Mouse (Mus musculus) gastrocnemius, adult 8-10 months (tissue): ENCODE data around the gene Ccnd2. TPM values are rescaled to one million over a fixed set of nuclear protein-coding genes. Genes with fewer than 3 reads are reported as not detected.

Experiments
- DNase-seq, 2 experiments: peaks; one replicate each; pipeline ENCODE4 v3.0.0; 2022; ENCODE audit warnings: low spot score in 2 of 2
- total RNA-seq, 4 experiments: library from RNA; stranded (reverse); gene quantifications; 2 replicates each; pipeline ENCODE4 v1.2.4; 2022

Gene Ccnd2
- total RNA-seq, 4 experiments from 2014 or later: 5.0 to 16.2 (median 9.6) TPM

DNA sequence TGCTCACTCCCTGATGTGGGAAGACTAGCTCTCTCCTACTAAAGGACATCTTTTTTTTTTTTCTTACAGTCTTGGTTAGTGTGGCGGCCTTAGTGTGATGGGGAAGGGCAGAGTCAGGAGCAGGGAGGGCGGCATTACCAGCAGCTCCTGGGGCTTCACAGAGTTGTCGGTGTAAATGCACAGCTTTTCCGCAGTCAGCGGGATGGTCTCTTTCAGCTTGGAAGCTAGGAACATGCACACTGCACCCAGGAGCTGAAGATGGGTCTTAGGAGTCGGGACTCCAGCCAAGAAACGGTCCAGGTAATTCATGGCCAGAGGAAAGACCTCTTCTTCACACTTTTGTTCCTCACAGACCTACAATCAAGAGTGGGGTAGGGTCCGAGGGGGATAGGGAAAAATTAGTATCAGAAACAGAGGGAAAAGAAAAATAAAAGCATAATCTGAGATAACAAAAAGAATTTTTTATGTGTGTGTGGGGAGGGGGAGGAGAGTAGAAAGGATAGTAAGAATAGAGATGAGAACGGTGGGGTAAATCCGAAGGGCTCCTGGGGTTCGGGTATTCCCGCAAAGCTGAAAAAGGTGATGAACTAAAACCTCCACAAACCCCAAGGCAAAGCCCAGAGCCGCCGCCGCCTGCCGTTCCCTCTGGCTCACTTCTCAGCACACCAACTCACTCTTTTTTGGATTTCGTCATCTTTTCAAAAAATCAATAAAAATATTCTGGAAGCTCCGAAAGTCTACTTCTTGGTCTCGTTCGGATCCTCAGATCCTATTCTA is 3.3 kb downstream of the Ccnd2 start:
- DNase-seq: no peak

DNA sequence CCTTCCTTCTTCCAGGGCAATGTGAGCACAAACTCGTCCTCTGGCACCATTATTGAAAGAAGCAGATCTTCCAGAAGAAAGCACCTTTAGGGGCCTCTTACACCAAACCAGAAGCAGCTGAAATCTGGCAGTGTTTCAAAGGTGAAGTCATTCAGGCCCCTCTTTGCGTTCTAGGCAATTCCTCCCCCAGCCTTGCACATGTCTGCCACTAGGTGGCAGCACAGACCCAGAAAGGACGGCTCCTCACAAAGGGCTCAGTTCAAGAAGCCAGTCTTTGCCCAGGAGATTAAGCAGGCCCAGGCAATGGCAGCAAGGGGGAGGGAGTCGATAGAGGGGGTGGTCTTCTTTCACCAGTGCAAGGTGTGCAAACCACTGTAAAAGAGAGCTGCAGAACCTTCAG is 4.3 kb downstream of the Ccnd2 start:
- peak; percentile 68 to 69 for DNase-seq

DNA sequence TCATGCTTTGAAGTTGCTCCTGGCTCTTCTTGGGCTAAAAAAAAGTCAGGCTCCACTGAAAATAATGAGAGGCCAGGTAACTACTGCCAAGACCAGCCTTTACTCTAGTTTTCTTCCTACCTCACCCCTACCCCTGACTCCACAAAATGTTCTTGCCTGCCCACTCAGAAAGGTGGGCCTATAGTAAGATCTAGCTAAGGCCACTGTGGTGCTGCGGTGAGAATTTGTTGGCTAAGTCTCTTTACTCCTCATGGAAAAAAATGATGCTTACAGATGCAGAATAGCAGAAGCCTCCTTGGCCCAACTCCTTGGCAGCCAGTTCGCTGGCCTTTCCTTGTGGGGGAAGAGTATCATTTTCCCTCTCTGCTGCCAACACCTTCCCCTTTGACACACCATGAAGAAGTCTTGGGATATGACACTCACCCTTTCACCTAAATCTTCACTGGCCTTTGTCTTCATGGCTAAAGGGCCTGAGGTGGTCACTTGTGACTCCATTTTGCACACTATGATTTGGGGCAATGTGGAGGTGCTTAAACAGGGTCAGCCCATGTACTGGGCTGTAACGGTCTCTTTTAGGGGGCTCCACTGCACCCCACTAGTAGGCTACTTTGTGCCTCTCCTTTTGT is 5.6 kb downstream of the Ccnd2 start:
- DNase-seq: no peak

DNA sequence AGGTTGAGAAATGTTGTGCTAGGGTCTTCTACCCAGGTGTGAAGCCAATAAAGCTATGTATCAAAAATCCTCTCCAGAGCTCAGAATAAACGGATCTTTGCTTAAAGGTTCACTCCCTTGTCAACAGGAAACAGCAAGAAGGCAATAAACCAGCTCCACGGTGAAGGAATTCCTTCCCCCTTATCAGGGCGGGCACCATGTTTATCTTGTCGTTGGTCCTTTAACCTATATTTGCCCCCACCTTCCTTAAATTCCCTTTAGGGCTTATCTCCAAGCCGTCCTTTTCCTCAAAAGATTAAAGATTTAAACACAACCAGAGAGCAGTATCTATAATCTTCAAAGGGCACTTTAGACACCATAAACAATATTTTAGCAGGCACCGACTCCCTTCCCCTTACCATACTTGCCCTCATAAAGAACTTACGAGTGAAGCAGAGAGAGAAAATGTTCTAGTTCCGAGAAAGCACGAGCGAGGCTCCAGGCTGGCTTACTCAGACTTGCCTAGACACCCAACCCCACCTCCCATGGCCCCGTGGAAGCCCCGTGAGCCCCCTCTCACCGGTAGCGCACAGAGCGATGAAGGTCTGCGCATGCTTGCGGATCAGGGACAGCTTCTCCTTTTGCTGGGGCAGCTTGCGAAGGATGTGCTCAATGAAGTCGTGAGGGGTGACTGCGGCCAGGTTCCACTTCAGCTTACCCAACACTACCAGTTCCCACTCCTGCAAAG is 6.4 kb downstream of the Ccnd2 start:
- DNase-seq: no peak

DNA sequence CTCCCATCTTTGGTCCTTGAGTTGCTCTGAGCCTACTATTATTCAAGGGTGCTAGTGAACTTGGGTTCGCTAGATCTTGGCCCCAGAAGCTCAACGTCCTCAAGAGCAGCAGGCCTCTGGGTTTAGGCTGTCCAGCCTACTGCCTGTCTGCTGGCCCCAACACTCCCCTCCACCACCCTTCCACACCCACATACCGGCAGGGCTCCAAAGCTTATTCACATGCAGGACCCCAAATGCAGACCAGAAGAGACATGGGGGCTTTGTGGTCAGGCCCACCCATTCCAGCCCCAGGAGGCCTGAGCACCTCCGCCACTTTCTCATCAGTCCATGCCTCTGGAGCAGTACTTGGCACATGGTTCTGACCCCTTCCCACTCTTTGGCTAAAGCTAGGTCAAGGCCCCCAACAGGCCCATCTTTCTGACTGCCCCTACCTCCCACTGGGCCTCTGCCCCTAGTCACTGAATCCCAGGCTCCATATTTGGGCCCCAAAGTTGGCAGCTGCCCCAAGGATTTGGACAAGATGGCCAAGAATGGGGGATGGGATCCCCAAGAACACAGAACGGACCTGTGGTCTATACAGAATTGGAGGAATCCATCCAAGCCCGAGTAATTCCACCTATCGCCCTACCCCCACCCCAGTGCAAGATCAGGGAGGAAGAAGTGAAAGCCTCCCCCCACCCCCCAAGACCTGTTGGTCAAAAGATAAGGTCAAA is 8.3 kb downstream of the Ccnd2 start:
- DNase-seq: no peak

DNA sequence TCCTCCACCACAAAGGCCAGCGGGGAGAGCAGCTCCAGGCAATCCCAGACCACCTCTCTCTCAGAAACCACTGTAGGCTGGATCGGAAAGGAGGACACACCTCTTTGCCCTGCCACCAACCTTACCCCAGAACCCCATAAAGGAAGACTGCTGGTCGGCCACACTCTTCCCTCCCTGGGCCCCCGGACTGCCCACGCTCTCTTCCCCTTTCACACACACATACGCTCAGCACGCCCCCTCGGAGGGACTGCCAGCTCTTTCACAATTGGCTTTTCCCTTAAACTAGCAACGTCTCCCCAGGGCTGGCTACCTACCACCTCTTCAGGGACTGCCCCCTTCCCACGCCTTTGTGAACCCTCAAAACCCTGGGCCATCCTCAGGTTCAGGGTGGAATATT is 8.9 kb downstream of the Ccnd2 start:
- DNase-seq: no peak

DNA sequence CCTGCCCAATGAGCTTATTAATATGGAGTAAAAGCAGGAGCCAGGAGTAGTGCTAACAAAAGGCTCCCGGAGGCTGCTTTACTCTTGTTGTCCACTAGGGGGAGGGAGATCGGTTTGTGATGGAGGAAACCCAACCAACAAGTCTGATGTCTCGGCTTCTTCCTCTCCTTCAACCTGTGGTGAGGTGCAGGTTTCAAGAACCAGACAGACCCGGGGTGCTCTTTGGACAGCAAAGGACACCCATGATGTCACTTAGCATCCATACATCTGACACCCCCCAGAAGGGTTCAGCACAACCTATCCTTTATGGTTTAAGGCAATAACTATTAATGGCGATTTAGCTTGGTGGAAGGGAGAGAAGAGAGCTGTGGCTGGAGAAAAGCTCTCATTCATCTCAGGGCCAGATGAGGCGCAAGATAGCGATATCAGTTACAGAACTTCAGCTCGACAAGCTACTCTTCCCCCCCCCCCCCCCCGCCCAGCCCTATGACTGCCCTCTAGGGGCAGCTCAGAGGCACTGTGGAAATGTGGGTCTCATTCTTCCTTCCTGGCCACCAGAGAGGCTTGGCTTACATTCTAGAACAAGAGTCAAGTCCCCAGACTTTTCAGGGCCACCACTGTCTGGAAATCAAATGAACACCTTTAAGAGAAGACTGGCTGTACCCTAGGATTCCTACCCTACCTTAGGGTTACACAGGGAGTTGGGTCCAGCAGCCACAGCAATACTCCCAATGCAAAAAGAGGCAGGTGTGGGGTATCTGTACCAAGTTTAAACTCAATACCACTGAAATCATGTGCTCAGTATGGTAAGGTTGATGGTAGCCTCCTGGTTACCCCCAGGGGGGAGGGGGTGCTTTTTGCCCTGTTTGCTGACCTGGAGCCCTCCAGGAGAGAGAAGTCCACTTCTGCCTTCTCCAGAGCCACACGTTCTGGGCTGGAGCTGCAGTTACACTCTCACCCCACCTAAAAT is 9.6 kb downstream of the Ccnd2 start:
- no peak for DNase-seq

DNA sequence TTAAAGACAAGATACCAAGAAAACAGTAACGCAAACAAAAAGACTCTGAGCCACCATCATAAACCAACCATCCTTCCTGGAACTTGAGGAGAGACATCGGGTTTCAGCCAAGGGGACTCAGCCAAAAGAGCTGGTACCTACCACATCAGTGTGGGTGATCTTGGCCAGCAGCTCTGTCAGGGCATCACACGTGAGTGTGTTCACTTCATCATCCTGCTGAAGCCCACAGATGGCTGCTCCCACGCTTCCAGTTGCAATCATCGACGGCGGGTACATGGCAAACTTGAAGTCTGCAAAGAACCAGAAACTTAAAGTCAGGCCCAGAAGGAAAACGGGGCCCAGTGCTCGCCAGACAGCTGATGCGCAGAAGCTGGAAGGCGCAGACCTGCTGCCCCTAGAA is 13.0 kb downstream of the Ccnd2 start:
- no peak for DNase-seq

DNA sequence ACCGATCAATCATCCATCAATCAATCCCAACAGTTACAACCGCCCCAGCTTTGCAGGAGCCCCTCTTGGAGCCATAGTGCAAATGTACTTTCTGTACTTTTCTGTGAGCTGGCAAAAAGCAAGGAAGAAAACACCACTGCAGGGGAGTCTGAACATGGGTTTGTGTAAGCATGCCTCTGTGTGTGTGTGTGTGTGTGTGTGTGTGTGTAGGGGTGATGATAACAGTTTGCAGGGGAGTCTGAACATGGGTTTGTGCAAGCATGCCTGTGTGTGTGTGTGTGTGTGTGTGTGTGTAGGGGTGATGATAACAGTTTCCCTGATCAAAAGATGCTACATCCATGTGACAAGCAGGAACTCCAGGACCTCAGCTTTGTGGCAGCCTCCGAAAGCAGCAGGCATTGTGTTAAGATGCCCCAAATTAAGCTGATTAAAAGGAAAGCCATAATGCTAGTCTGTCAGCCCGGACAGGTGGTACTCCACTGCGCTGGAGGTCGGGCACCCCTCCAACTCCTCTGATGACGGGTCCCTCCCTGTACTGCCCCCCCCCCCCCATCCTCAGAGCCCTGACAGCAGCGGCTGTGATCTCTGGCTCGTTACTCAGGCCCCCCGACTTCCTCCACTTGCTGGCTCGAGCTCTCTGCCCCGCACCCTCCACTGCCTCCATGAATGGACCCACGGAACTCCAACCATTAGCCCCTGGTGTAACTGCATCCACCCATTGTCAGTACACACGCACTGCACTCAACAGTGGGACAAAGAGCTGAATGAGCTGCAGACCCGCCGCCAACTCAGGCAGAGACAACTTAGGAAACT is 18.4 kb downstream of the Ccnd2 start:
- DNase-seq: no peak

DNA sequence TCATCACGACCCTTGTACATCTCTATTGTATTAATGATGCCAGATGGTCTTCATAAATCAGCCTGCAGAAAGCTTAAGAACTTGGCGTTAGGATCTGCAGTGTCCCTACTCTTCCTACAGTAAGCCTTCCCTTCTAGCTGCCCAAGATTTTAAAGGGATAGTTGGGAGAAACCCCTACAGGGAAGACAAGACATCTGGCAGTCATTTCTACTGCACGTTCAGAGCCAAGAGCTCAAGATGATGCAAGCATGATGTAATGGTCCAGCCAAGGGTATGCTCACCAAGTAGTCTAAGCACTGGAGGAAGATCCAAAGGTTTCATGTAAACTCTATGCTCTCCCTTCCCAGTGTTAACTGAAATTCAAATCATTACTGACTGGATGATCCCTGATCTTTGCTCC is 19.3 kb downstream of the Ccnd2 start:
- no peak for DNase-seq

DNA sequence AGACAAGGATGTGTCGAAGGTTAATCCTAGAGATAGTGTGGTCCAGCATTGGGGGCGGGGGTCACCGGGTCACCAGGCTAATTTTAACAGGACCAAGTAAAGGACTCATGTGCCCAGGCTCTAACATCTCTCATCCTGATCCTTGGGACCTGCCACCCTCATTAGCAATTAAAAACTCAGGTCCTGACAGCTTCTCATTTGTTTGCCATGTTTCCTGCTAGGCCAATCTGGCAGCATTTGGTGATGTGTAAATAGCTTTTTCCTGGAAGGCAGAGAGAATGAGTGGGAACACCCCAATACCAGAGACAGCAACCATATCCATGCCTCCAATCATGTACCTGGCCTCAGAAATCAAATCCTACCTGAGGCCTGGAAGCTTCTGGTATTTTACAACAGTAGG is 20.0 kb downstream of the Ccnd2 start:
- DNase-seq: no peak

DNA sequence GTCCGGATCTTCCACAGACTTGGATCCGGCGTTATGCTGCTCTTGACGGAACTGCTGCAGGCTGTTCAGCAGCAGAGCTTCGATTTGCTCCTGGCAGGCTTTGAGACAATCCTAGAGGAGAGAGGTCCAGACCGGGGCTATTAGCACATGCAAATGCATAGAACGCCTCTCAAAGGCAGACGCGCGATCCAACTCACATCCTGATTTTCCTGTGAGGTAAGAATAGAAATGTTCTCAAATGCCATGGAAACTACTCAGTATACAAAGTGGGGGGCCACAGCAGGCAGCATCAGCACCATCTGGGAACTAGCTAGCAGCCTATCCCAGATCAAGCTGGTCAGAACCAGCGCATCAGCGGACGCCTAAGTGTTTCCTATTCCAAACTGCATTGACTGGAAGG is 21.6 kb downstream of the Ccnd2 start:
- no peak for DNase-seq

DNA sequence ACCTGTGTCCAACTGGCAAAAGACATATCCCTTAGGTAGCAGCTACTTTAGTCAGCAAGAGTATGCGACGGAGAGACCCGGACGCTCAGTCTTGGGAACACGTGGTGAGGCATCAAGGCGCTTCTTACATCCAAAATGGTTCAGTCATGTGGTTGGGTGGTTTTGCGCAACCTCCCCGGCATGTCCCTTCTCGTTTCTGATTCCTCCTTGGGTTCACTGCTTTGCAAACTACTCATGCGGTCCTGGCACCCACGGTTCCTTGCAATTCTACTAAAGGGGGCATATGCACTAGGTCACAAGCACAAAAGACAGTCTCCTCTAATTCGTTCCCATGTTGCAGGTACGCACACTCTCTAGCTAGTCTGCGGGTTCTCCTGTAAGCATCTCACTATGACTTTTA is 22.3 kb downstream of the Ccnd2 start:
- no peak for DNase-seq

DNA sequence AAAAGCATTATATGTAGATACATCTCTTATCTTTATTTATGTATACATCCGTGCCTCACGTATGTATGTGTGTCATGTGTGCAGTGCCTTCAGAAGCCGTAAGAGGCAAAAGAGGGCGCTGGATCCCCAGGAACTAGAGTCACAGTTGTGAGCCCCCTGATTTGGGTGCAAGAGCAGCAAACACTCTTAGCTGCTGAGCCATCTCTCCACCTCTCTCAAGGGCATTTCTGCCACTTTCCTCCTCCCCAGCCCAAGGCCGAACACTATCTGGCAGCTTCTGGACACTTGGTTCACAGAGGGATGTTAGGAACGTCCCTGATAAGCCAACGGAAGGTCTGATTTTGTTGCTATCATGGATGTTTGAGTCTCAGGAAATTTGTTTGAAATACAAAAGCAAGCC is 28.5 kb downstream of the Ccnd2 start:
- DNase-seq: no peak

DNA sequence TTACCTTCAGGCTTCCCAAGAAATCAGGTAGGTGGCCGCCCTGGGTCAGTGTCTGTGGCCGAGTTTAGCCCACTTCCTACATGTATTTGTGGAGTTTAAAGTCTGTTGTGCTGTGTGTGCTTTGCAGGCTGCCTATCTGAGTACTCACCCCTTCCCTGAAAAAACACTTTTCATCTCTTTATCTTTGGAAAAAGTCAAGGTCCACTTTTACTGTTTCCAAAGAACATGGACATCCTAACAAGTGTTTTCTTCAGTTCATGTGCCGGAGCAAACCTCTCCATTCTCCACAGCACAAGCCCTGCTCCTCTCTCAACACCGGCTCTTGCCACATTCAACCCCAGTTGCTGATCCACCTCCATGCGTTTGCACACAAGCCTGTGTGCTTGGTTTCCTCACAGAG is 29.0 kb downstream of the Ccnd2 start:
- DNase-seq: no peak

DNA sequence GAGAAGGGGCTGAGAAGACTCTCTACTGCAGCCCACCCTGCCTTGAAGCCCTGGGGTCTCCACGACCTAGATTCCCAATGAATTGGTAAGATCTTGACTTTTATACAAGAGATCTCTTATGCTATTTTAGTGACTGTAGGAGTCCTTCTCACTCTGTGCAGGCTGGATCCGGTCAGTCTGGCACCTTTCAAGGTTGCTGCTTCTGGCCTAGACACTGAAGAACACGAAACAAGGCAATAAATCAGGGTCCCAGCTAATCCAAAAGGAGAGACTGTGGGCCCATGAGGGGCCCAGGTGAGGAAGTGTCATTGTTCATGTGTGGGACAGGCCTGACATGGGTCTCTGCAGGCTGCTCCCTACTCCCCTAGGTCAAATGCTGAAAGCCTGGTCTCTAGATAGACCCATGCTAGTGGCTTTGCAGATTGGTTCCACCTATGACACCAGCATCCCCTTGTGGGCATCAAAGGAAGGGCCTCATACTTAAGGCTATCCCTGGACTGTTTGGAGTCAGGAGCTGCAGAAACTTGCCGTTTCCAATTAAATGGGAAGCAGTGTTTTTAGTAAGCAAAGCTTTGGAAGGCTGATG is 29.7 kb downstream of the Ccnd2 start:
- no peak for DNase-seq

DNA sequence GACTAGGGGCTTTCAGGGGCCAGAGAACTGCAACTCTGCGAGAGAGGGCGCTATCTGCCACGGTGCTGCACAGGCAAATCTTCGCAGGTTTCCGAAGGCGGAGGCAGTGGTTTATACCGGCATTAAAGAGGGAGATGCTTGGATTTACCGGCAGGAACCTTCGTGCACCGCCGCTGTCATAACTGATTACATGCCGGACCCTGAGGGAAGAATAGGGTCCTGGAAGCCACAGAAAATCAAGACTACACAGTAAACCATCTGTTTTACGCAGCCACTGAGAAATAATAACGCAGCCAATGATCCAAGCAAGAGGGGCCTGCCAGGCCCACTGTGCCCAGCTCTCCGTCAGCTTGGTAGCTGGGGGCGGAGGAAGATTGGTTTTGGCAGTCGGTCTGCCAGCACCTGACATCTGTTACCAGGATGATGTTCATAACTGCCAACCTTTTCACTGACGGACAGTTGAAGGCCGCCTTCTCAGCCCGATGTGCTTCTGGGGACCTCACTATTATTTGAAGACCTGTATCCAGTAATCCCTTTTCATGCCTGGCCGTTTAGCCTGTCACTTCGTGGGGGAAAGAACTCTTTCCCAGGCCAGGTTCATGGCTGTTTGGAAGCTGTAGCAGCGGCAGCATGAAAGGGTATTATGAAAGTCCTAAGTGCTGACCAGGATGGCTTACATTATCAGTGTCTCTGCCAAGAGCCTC is 37.1 kb downstream of the Ccnd2 start:
- DNase-seq: no peak

DNA sequence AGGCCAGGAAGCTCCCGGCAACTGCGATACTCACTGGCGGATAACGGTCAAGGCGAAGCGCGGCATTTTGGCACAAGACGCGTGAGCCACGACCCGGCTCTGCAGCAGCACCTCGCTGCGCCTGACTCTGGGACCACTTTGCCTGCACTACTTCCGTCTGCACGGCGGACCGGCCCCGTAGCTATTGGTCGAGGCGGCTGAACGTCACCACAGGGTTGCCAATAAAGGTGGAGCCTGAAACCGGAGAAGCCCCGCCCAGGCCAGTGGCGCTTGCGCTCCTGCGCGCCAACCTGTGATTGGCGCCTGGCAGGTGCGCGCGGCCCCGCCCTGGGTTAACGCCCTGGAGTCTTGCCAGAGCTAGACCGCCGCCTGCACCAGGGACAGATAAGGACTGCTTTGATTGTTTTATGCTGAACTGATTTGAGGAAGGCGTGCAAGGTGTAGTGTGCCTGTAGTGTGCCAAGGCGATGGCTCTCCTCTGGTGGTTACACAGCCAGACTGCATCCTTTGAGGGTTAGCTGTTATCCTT is 42.5 kb downstream of the Ccnd2 start, which contains the start of gene Tigar:
Gene Tigar (minus strand): TSS at position 156 of the 529 bp plus-strand sequence.
- DNase-seq: peak; percentile 94 to 95
